Mouse (Mus musculus): ENCODE data around the gene Cdca7l. TPM values are rescaled to one million over a fixed set of nuclear protein-coding genes. Genes with fewer than 3 reads are reported as not detected.
"Not testable (repeated sequence)": the region's sequence is repeated elsewhere in the genome, so short reads cannot be mapped to it uniquely, and the experiment has no call there.

The Cdca7l gene
- polyA plus RNA-seq, 1 experiment from 2014 or later: 12.8 TPM

- no peak overlapping the region for H3K27ac ChIP-seq (ENCODE audit: low read length)
- no peaks in the 10 kb centered on the region for H3K27me3 ChIP-seq (ENCODE audit: control insufficient read depth, insufficient read depth, low read depth, low read length)
- H3K36me3 ChIP-seq (ENCODE audit: control insufficient read depth, insufficient read depth): no peaks in the 10 kb centered on the region
- H3K9me3 ChIP-seq (replicated peaks; ENCODE audit: control insufficient read depth, low read length): no peaks in the 10 kb centered on the region
- 50% methylated on average over 3 of the region's 3 CpGs for WGBS (ENCODE audit: insufficient replicate concordance)
- H3K4me1 ChIP-seq (ENCODE audit: control insufficient read depth, low read depth, low read length): no peaks in the 10 kb centered on the region
- H3K4me3 ChIP-seq (ENCODE audit: low read depth, low read length): no peak overlapping the region
- H3K4me2 ChIP-seq (ENCODE audit: low read depth, low read length): no peak overlapping the region
- H3K9ac ChIP-seq (ENCODE audit: low read depth, low read length): no peak overlapping the region
- ATAC-seq (ENCODE audit: low read depth): no peak
Observed at GRCm38 (mm10) chr12:117861249-117861648, 57.2 kb downstream of the Cdca7l start.

- H3K9ac ChIP-seq (ENCODE audit: low read depth, low read length): no peak overlapping the region
Observed at GRCm38 (mm10) chr12:117862655-117863054, 58.6 kb downstream of the Cdca7l start.

DNA sequence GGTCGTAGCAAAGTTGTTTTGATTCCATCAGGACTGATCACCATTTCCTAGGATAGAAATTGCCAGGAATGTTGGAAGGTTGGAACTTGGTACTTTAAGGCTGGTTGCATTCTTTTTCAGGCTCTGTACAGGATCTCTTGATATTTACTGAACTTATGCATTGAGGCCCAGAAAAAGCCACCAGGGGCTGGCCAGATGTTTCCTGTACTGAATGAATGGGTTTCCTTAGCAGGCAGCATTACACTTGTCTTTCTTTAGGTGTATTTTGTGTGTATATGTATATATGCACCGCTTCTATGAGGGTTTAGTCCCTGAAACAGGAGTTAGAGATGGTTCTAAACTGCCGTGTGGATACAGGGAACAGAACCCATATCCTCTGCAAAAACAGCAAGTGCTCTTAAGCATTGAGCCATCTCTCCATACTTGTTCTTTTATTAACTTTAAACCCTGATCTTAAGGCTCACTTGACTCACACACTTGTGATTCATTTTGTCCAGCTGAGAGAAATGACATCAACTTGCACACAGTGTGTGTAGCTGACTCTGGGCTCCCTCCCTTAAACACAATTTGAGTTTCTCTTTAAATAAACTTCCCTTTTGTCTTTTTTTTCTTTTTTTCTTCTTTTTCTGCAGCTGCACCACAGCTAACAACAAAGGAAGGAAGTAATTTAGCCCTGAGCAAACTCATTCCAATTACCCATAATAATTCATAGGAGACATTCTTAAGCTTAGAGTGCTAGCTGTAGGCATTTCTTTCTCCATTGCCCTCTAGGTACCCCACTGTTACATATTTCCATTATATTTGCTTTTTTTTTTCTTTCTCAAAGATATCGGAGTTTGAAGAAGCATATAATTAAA lies 63.8 kb downstream of the Cdca7l start:
- no peak for ATAC-seq (ENCODE audit: low read depth)
- Histone ChIP-seq H3K4me3 (ENCODE audit: low read depth, low read length) (no peak overlapping the region), H3K9me3 (replicated peaks; ENCODE audit: control insufficient read depth, low read length) (no peaks in the 10 kb centered on the region), H3K4me2 (ENCODE audit: low read depth, low read length) (no peak overlapping the region), H3K27ac (ENCODE audit: low read length) (no peak overlapping the region), H3K27me3 (ENCODE audit: control insufficient read depth, insufficient read depth, low read depth, low read length) (no peaks in the 10 kb centered on the region), H3K4me1 (ENCODE audit: control insufficient read depth, low read depth, low read length) (no peaks in the 10 kb centered on the region), H3K9ac (ENCODE audit: low read depth, low read length) (no peak overlapping the region), H3K36me3 (ENCODE audit: control insufficient read depth, insufficient read depth) (no peaks in the 10 kb centered on the region; the same call in 1 of the 2 replicates)
- 60% methylated on average over 4 of the region's 4 CpGs for WGBS (ENCODE audit: insufficient replicate concordance)

More at GRCm38 (mm10) chr12:117862655-117863054, 58.6 kb downstream of the Cdca7l start:
- Histone ChIP-seq H3K4me2 (ENCODE audit: low read depth, low read length) (no peak overlapping the region), H3K4me3 (ENCODE audit: low read depth, low read length) (no peak overlapping the region), H3K27me3 (ENCODE audit: control insufficient read depth, insufficient read depth, low read depth, low read length) (no peaks in the 10 kb centered on the region), H3K36me3 (ENCODE audit: control insufficient read depth, insufficient read depth) (no peaks in the 10 kb centered on the region), H3K9me3 (replicated peaks; ENCODE audit: control insufficient read depth, low read length) (no peaks in the 10 kb centered on the region), H3K27ac (ENCODE audit: low read length) (no peak overlapping the region), H3K4me1 (ENCODE audit: control insufficient read depth, low read depth, low read length) (no peaks in the 10 kb centered on the region)
- no peak for ATAC-seq (ENCODE audit: low read depth)
- WGBS (ENCODE audit: insufficient replicate concordance): 24% methylated on average over 5 of the region's 5 CpGs

DNA sequence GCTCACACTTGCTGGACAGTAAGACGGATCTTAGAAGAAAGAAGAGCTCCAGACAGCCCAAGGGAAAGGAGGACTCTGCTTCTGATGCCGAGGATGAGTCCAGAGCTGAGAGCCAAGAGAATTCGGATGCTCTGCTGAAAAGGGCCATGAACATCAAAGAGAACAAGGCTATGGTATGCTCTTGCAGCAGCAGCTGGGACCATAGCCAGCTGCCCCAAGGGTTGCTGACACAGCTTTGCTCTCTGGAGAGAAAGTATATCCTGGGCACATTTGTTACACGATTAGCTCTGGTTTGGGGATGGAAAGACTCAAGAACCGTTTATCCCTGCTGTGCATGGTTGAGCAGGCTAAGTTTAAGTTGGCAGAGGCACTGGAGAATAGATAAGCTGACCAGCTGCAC lies 68.2 kb downstream of the Cdca7l start:
- H3K4me1 ChIP-seq (ENCODE audit: control insufficient read depth, low read depth, low read length): no peaks in the 10 kb centered on the region
- WGBS (ENCODE audit: insufficient replicate concordance): 74% methylated on average over 5 of the region's 5 CpGs
- peaks cover 2% of the 10 kb centered on the region; the same call in 1 of the 2 replicates for H3K36me3 ChIP-seq (ENCODE audit: control insufficient read depth, insufficient read depth)

GRCm38 (mm10) chr12:117878341-117878740 lies 74.3 kb downstream of the Cdca7l start:
- Histone ChIP-seq H3K27ac (ENCODE audit: low read length) (no peak overlapping the region), H3K4me2 (ENCODE audit: low read depth, low read length) (no peak overlapping the region), H3K9me3 (replicated peaks; ENCODE audit: control insufficient read depth, low read length) (no peaks in the 10 kb centered on the region), H3K4me1 (ENCODE audit: control insufficient read depth, low read depth, low read length) (no peaks in the 10 kb centered on the region), H3K9ac (ENCODE audit: low read depth, low read length) (no peak overlapping the region), H3K27me3 (ENCODE audit: control insufficient read depth, insufficient read depth, low read depth, low read length) (no peaks in the 10 kb centered on the region), H3K36me3 (ENCODE audit: control insufficient read depth, insufficient read depth) (peaks cover 6% of the 10 kb centered on the region; the same call in 1 of the 2 replicates), H3K4me3 (ENCODE audit: low read depth, low read length) (no peak overlapping the region)
- 78% methylated on average over 13 of the region's 13 CpGs for WGBS (ENCODE audit: insufficient replicate concordance)
- ATAC-seq (ENCODE audit: low read depth): no peak

More for the DNA sequence above, 68.2 kb downstream of the Cdca7l start:
- H3K27ac ChIP-seq (ENCODE audit: low read length): no peak overlapping the region
- no peak overlapping the region for H3K4me2 ChIP-seq (ENCODE audit: low read depth, low read length)
- H3K27me3 ChIP-seq (ENCODE audit: control insufficient read depth, insufficient read depth, low read depth, low read length): no peaks in the 10 kb centered on the region
- no peaks in the 10 kb centered on the region for H3K9me3 ChIP-seq (replicated peaks; ENCODE audit: control insufficient read depth, low read length)
- H3K9ac ChIP-seq (ENCODE audit: low read depth, low read length): no peak overlapping the region
- ATAC-seq (ENCODE audit: low read depth): no peak
- no peak overlapping the region for H3K4me3 ChIP-seq (ENCODE audit: low read depth, low read length)

GRCm38 (mm10) chr12:117884627-117885026 lies 80.5 kb downstream of the Cdca7l start:
- WGBS (ENCODE audit: insufficient replicate concordance): 67% methylated on average over 2 of the region's 2 CpGs

GRCm38 (mm10) chr12:117887422-117887821 lies 83.3 kb downstream of the Cdca7l start:
- Histone ChIP-seq H3K27ac (ENCODE audit: low read length) (no peak overlapping the region), H3K4me3 (ENCODE audit: low read depth, low read length) (no peak overlapping the region), H3K27me3 (ENCODE audit: control insufficient read depth, insufficient read depth, low read depth, low read length) (no peaks in the 10 kb centered on the region), H3K9ac (ENCODE audit: low read depth, low read length) (no peak overlapping the region), H3K9me3 (replicated peaks; ENCODE audit: control insufficient read depth, low read length) (no peaks in the 10 kb centered on the region), H3K4me2 (ENCODE audit: low read depth, low read length) (no peak overlapping the region), H3K36me3 (ENCODE audit: control insufficient read depth, insufficient read depth) (no peaks in the 10 kb centered on the region), H3K4me1 (ENCODE audit: control insufficient read depth, low read depth, low read length) (no peaks in the 10 kb centered on the region)
- no peak for ATAC-seq (ENCODE audit: low read depth)
- WGBS (ENCODE audit: insufficient replicate concordance): 53% methylated on average over 3 of the region's 3 CpGs

More at GRCm38 (mm10) chr12:117884627-117885026, 80.5 kb downstream of the Cdca7l start:
- ATAC-seq (ENCODE audit: low read depth): no peak
- Histone ChIP-seq H3K36me3 (ENCODE audit: control insufficient read depth, insufficient read depth) (peaks cover under 1% of the 10 kb centered on the region; the same call in 1 of the 2 replicates), H3K4me1 (ENCODE audit: control insufficient read depth, low read depth, low read length) (no peaks in the 10 kb centered on the region), H3K9ac (ENCODE audit: low read depth, low read length) (no peak overlapping the region), H3K4me3 (ENCODE audit: low read depth, low read length) (no peak overlapping the region), H3K9me3 (replicated peaks; ENCODE audit: control insufficient read depth, low read length) (no peaks in the 10 kb centered on the region), H3K4me2 (ENCODE audit: low read depth, low read length) (no peak overlapping the region), H3K27ac (ENCODE audit: low read length) (no peak overlapping the region), H3K27me3 (ENCODE audit: control insufficient read depth, insufficient read depth, low read depth, low read length) (no peaks in the 10 kb centered on the region)

DNA sequence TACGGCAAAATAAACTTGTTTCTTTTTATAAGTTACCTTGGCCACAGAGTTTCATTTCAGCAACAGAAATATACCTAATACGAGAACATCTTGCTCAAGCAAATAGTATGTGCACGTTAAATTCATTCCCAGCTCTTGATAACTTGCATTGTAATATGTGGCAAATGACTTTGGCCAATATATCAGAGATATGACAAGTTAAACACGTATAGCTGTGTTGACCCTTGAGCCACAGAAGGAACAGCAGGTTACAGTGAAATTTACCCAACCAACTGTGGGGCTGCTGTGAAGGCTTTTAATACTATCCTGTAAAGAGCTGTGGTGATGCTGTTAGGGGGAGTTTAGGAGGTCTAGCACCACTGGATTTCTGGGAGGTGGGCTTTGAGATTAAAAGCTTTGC lies 96.7 kb downstream of the Cdca7l start:
- WGBS (ENCODE audit: insufficient replicate concordance): no CpG with 5 or more reads among the region's 4 CpGs
- not testable (repeated sequence) for H3K9me3 ChIP-seq (replicated peaks; ENCODE audit: control insufficient read depth, low read length); H3K4me1 ChIP-seq (ENCODE audit: control insufficient read depth, low read depth, low read length); H3K36me3 ChIP-seq (ENCODE audit: control insufficient read depth, insufficient read depth); ATAC-seq (ENCODE audit: low read depth); H3K27ac ChIP-seq (ENCODE audit: low read length); H3K4me3 ChIP-seq (ENCODE audit: low read depth, low read length); H3K27me3 ChIP-seq (ENCODE audit: control insufficient read depth, insufficient read depth, low read depth, low read length); H3K9ac ChIP-seq (ENCODE audit: low read depth, low read length); H3K4me2 ChIP-seq (ENCODE audit: low read depth, low read length)

- not testable (repeated sequence) for H3K4me2 ChIP-seq (ENCODE audit: low read depth, low read length); H3K9ac ChIP-seq (ENCODE audit: low read depth, low read length); ATAC-seq (ENCODE audit: low read depth); H3K9me3 ChIP-seq (replicated peaks; ENCODE audit: control insufficient read depth, low read length); H3K27me3 ChIP-seq (ENCODE audit: control insufficient read depth, insufficient read depth, low read depth, low read length); H3K36me3 ChIP-seq (ENCODE audit: control insufficient read depth, insufficient read depth); H3K4me1 ChIP-seq (ENCODE audit: control insufficient read depth, low read depth, low read length); H3K27ac ChIP-seq (ENCODE audit: low read length); H3K4me3 ChIP-seq (ENCODE audit: low read depth, low read length)
- WGBS (ENCODE audit: insufficient replicate concordance): 7% methylated on average over 1 of the region's 4 CpGs
Observed at GRCm38 (mm10) chr12:117901352-117901751, 97.3 kb downstream of the Cdca7l start.
